Mouse (Mus musculus) lung, postnatal 4 days (tissue): ENCODE results near the gene Tnip2.

Experiments used
- DNase-seq, 2 experiments: peaks; one replicate each; pipeline ENCODE4 v3.0.0; 2021

Tnip2 gene

DNA sequence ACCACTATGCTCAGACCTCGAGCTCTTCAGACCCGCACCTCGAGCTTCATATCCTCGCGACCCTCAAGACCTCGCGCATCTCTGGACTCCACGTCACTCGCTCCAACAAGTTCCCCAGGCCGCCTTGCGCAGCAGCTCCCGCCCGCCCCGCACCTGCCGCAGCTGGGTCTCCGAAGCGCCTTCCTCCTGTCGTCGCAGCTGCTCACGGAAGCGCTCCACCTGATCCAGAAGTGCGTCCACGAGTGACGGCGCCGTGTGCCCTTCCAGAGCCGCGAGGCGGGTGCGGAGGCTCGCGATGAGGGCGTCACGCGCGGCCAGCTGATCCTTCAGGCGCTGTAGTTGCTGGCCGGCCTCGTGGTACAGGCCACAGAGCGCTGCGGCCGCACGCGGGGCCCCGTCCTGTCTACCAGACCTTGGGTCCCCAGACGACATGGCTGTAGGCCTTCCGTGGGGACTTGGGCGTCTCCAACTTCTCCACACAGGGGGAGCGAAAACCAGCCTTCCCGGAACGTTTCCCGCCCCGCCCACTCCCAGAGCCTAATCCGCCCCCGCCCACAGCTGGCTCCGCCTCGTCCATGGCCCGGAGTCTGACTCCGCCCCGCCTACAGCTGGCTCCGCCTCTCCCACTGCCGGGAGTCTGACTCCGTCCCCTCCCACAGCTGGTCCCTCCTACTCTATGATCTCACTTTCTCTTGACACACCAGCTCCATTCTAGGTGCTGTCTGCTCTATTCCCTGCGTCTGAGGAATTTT, at the start of gene Tnip2:
TSS of gene Tnip2 (minus strand) at position 526 of the 752 bp plus-strand sequence.
- DNase-seq: peak; percentile 97 to 98

DNA sequence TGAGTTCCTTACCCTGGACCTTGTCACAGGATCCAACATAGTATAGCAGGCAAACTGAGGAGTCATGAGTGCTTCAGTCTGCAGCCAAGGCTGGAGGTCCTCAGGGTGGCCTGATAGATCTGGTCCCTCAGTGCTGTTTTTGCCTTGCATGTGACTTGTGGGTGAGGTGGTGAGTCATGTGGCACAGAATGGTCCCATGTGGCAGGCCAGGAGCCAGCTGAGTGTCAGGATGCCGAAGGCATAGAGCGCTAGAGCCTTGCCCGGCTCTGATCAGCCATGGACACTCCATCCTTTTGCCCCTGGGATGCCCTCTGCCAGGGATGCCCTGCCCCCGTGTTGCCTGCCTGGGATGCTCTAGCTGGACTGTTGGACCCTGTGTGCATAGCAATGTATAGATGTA, 38.0 kb upstream of the Tnip2 start:
- no peak for DNase-seq

DNA sequence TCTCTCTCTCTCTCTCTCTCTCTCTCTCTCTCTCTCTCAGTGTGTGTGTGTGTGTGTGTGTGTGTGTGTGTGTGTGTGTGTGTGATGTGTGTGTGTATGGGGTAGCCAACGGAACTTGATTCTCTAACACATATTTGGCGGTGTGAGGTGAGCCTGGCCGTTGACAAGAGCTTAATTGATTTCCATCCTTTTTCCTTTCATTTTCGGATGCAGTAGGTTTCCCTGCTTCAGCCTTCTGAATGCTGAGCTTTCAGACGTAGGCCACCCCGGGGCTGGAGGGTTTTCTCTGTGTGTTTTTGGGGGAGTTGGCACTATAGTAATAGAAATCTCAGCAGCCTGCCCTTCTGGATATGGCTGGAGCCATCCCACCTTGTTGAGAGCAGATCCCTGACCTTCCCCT, 36.5 kb upstream of the Tnip2 start:
- no peak for DNase-seq

DNA sequence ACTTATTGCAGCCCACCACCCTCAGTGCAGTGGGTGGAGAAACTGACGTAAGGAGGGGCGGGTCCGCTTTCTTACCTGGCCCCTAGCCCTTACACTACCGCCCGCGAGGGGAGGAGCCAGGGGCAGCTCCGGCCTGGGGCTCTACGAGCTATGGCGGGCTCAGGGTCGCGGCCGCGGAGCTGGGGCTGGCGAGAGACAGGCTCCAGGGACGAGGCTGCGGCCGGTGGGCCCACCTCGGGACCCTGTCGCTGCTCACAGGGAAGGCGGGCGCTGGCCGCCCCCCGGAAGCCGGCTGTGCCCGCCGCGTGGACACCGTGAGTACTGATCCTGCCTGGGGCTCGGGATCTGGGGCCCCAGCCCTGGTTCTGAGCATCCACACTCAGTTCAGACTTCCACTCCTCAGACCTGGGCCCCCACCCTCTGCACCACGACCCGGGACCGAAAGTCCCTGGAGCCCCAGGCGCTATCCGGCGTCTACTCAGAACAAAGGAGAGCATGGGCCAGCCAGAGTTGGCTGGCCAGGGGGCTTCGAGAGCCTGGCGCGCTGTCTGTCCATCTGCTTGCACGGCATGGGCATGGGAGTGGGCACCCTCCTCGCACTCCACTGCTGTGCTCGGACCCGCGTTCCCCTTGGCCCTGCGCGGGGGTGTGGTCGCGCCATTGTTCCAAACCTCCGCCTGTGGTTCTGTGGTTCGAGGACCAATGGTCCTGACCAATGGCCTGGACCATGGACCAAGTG, 35.9 kb upstream of the Tnip2 start:
- peak; percentile 58 to 62 for DNase-seq

DNA sequence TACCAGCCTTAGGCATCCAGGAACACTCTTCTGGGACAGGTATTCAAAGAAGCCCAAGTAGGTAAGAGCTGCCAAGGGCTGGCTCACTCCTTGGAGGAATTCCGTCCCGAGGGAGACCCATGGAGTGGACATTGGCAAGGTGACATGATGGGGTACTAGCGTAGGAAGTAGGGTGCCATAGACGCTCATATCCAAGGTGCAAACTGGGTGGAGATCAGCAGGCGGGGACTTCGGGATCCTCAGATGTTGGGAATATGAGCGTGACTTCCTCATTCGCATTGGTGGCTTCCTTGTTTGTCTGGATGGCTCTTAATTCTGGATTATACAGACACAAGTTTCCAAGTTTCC, 35.3 kb upstream of the Tnip2 start:
- DNase-seq: no peak

DNA sequence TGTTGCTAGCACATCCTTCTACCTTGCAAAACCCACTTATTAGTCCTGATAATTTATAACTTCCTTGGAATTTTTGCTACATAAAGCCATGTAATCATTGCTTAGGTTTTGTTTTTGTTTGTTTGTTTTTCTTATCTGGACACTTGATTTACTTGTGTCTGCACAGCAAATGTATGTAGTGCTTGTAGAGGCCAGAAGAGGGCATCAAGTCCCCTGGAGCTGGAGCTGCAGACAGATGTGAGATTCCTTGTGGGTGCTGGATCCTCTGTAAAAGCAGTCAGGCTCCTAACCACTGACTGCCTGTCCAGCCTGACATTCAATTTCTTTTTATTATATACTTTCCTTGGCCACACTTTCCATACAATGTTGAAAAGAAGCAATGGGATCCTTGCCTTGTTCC, 33.6 kb upstream of the Tnip2 start:
- peak in 1 of 2 experiments; percentile 55 for DNase-seq

DNA sequence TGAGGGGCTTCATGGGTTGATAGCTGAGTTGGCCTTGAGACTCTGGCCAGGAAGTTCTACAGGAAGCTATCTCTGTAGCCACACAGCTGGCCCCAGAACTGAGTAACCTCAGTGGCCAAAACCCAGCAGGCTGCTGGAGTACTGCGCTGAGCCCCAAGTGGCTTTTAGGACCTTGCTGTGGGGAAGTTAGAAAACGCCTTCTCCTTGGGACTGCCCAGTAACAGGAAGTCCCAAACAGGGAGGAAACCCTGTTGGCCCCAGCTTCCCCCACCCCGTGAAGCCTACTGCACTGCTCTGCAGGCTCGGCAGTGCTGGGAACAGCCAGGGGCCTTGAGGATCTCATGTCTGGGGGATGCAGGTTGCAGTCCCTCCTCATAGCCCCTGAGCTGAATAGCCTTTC, 29.3 kb upstream of the Tnip2 start:
- peak; percentile 54 to 60 for DNase-seq

DNA sequence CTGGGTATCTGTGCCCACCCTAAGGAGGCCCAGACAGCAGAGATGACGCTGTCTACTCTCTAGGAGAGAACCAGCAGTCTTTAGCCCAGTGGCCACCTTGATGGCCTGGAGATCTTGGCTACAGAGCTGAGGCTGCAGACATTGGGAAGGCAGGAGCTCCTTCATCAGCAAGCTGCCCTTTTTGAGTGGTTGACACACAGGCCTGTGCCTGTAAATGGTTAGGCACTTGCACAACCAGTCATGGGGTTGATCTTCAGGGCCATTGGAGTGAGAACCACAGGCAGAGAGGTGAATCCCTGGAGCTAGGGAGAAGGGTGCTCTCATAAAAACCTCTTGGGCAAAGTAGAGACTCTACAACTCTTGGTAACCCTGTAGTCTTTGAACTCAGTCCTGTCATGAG, 28.4 kb upstream of the Tnip2 start:
- no peak for DNase-seq

DNA sequence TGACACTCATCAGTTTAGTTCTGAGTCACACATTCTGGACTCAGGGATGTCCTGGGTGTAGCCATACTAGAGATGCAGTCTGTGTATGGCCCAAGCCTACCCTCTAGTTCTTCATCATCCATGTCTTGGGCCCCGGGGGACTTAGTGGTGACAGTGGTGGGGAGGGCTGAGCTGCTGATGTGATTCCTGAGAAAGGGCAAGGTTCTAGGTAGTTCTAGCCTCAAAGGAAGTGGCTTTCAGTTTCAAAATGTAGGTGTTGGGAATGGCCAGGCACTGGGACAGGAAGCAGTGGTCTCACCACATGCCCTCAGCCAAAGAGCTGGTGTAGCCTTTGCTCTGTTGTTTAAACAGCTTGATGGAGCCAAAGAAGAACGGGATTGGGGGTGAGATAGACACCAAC, 25.3 kb upstream of the Tnip2 start:
- DNase-seq: no peak

DNA sequence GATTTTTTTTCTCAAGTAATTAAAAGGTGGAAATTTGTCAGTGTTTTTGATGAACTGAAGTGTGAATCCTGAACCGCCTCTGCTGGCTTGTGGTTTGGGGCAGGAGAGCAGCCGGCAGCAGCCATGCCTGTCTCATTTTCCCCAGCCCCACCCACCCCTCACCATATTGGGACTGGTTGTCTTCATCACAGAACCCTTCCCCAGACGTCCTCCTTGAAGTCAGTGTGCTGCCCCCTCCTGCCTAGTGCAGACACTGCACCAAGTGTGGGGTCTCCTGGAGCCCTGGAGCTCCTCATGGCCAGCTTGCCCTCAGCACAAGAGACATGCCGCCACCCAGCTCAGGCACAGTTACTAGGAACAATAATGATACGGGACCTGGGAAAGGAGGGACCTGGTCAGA, 24.7 kb upstream of the Tnip2 start:
- peak; percentile 52 to 71 for DNase-seq

DNA sequence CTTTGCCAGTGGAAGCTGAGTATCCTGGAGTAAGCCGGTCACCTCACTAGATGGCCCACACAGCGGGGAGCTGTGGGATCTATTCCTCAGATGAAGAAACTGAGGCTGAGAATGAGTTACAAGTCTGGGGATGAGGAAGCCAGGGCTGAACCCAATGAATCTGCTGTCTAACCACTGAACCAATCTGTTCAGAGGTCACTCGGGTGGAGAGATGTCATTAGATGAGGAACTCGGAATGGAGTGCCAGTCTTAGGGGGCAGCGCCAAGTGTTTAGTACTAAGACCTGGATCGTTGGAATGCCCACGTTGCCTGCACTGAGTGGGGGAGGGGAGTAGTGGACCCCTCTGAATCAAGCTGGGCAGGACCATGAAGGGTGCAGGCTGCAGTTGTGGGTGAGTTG, 24.3 kb upstream of the Tnip2 start:
- no peak for DNase-seq

DNA sequence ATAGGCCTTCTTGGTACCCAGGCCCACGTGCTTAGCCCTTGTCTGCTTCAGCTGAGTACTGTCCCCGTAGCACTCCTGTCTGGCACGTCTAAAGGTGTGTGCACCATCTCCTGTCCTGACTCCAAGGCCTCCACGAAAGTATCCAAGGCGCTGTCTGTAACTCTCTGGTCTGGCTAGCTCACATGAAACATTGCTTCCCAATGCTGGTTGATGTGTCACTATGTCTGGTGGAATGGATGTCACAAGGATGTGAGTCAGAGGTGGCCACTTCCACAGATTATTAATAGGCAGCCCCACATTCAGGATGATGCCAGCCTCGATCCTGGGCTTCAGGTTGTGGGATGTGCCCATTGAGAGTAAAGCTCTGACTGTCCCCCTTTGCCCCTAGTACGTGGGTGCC, 22.0 kb upstream of the Tnip2 start:
- no peak for DNase-seq

DNA sequence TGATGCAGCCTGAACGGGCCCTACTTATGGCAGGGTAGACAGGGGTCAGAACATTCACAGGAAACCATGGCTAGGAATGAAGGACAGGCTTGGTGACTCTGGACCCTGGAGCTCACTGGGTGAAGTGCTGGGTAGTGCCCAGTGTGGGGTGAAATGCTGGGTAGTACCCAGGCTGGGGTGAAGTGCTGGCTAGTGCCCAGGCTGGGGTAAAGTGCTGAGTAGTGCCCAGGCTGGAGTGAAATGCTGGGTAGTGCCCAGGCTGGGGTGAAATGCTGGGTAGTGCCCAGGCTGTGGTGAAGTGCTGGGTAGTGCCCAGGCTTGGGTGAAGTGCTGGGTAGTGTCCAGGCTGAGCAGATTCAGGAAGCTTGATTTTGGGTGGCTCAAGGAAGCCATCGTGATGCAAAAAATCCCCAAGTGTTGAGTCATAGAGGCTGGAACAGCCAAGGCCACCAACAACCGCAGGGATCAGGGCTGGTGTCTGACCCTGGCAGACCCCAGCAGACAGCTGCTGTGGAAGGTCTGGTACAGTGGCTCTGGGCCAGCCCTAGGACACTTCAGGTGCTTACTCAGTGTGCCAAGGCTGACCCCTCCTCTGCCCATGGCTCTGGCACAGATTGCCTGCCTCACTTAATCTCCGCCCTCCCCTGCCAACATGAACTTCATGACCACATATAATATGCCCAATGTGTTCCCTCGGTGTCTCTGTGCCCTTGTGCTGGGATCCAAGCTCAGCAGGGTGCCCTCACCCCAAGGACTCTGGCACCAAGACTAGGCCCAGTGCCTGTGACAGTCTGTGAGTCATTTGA, 21.2 kb upstream of the Tnip2 start:
- no peak for DNase-seq

DNA sequence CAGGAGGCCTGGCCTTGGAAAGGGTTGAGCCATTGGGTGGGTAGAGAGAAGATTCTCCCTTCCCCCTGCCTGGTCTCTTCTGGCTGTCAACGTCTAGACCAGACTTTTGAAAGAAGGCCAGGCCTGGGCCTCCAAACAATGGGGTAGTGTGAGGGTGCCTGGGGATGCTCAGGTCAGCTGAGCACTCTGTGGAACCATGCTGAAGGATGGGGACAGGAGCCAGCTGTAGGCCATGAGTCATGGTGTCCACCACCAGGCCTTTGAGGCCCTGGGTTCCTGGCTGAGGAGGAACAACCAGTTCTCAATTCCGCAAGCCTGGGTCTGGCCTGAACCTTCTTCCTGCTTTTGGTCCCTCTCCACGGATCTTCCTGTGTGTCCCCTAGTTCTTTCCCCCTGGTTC, 20.0 kb upstream of the Tnip2 start:
- DNase-seq: peak; percentile 51 to 57

DNA sequence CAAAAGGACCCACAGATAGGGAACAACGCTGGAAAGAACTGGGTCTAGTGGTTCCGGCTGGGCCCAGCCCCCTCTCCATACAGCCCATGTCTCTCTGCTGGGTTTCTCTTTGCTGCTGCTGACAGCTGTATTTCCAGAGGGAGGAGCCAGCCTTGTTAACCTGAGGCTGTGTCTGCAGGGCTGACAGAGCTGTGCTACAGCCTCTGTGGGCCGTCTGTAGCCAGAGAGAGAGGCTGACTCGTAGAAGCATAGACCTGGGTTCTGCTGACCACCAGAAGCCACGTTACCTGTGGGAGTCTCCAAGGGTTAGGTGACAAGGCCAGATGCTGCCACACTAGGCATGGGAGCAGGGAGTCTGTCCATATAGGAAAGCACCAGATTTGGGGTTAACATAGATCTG, 19.3 kb upstream of the Tnip2 start:
- no peak for DNase-seq

DNA sequence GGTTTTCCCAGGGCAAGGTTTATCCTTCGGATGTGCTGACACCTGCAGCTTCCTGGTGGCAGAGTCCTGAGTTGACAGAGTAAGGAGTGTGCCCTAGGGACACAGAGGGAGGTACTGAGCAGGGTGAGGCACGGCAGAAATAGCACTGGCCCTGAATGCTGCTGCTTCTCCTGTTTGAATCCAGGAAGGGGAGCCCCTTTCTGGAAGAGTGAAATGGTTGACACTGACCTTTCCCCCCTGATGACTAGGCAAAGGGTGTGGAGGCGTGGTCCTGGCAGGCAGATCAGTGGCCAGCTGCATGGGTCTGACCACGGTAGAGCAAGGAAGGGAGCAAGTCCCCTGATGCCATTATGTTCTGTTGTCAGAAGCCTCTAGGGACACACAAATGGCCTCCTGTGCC, 16.9 kb upstream of the Tnip2 start:
- DNase-seq: no peak

DNA sequence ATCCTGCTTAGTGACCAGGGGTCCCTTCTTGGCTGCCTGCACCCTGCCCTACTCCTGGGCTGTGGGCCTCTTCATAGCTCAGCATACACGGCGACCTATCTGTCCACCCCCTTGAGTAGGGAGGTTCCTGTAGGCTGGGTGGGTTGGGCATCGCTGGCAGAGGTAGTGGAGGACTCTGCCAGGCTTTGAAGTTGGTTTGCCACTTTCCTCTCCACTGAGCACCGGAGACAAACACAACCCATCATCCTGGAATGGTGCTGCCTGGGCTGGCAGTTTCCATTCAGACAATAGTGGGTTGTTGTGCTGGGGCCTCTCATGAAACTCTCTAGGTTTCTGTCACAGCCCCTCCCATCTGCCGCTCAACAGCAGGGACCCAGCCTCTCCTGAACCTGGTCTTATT, 16.3 kb upstream of the Tnip2 start:
- DNase-seq: no peak

DNA sequence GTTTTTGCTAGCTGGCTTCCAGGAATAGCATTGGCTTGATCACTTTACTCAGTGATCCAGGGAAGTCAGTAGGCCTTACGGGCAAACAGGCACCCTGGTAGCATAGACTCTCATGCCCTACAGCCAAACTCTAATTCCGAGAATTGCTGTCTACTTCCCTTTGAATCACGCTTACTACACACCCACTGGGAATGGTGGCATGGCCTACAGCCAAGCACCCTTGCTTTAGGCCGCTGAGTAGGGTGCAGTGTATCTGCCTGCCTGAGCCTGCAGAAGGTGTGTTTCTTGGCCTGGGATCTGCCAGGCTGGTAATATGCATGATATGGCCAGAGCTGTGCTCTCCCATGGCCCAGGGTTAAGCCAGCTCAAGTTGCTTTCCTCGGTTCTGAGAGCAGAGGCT, 14.9 kb upstream of the Tnip2 start:
- no peak for DNase-seq

DNA sequence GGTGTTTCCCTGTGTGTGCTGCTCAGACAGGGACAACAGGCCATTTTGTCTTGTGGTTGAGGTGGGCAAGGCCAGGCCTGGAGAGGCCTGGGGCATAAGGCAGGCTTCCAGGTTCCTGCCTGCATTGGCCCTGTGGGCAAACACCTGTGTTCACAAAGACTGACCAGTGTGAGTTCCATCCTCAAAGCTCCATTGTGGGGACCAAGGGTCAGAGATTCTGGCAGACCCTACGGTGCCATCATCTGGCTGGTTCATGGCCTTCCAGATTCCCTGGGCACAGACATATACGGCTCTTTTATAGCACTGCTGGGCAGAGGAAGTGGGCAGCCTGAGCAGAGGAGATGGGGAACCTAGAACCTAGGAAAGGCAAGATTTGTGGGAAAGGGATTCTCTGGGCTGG, 13.6 kb upstream of the Tnip2 start:
- DNase-seq: no peak

DNA sequence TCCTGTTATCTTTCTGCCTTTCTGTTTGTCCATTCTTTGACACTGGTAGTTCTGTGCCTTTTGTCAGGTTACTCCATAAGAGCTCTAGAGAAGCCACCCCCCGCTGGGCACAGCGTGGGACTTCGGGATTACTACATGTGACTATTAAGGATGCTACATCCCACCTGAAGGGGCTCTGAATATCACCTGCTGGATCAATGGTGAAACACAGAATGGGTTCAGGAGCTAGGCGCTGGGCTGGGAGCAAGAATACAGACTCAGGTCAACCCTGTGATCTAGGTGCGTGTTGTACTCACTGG, 12.6 kb upstream of the Tnip2 start:
- no peak for DNase-seq

DNA sequence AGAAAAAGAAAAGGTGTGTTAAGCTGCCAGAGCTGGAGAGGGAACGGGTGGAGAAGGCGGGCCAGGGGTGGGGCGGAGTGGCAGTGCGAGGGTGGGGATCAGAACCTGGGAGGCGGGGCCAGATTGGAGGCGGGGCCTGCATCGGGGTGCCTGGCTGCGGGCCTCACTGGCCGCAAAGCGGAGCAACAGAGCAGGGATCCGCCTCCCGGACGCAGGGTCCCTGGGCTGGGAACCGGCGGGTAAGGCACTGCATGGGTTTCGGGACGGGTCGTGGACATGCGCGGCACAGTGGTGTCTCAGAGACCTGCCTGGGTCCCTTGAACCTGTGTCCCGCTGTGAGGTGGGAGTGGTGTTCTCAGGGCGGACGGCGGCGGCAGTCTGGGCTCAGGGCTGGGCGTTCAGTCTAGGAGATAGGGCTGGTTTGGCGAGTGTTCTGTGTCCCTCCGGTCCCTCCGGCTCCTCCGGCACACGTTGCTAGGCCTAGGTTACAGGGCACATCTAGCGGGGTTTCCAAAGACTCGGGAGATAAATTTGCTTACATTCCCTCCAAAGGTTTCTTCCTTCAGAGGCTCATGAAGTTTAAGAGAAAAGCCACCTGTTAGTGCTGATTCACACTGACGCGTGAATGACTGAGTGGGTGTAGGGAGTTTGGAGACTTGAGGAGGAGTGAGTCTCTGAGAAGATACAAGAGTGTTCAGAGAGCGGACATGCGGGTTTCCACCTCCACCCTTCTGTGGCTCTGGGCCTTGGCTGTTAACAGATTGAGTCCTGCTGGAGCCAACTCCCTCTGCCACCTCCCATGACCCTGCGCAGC, 12.1 kb upstream of the Tnip2 start, which contains the start of gene Sh3bp2:
TSS of gene Sh3bp2 (plus strand) at position 176 of the 814 bp plus-strand sequence.
- peak; percentile 95 to 98 for DNase-seq

DNA sequence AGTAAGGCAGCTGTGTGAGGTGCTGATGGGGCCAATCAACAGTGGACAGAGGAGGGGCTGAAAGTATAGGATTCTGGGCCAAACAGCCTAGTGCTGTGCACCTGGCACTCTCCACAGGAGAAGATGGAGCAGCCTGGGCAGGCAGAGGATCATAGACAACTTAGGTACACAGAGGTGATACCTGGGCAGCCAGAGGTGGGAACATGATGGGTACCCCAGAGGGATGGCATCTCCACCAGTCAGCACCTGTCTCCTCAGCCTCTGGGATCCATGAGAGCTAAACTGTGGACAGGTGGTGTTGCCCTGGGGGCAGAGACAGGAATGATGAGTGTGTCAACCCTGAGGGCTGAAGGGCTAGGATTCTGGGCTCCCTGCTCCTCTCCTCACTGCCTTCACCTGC, 10.7 kb upstream of the Tnip2 start:
- no peak for DNase-seq

DNA sequence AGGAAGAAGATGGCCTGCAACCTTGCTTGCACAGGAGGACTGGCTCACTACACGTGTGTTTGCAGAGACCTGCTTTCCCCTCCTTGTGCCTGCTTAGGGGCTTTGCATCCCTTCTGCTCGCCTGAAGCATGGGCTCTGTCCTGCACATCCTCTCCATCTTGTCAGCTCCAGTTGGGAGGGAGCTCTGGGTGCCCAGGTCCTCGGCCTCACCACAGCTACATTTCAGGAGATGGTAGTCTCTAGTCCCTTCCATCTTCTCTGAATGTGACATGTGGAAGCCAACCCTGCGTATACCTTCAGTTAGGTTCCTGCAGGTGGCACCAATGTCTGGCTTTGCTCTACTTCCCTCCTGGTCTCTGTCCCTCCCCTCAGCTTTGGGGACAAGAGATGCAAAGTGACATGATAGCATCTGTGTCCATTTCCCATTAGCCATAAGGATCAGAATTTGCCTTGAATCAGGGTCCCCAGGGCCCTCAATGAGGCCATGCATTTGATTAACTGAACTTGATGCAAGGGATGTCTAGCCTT, 10.2 kb upstream of the Tnip2 start:
- DNase-seq: no peak
